Mouse (Mus musculus) embryonic stem cell, embryonic (primary cell): ENCODE data around the gene Pla2g6.

Experiments used
- CTCF ChIA-PET, 4 experiments: fragments of 300-600 bp in 2 of 4; fragments of 350-600 bp in 2 of 4; sonication (Branson Sonifier 250); formaldehyde crosslinking; loops; one replicate each; lab custom pipeline; 2022; ENCODE audit warnings: inconsistent platforms in 2 of 4; lab: Charles Lee
- POLR2A ChIA-PET, 4 experiments: fragments of 300-600 bp in 2 of 4; fragments of 350-600 bp in 2 of 4; sonication (Branson Sonifier 250); formaldehyde crosslinking; loops; one replicate each; lab custom pipeline; 2022; ENCODE audit warnings: antibody characterized with exemption in 4 of 4, inconsistent platforms in 1 of 4; lab: Charles Lee

Pla2g6 gene

GRCm38 (mm10) chr15:79357036-79357911, 29.1 kb upstream of the Pla2g6 start:
- ChIA-PET CTCF (interaction anchor here in 1 of 4 experiments (0.7 to 1.4 kb wide), 6 partner anchors 24 to 209 kb away, joined by 3 to 6 read pairs (median 4); no protein-coding TSS in a partner anchor), POLR2A (interaction anchor here (0.5 to 4.2 kb wide), 46 partner anchors 8 to 898 kb away, joined by 3 to 30 read pairs (median 4); partner anchors contain the start of genes Ddx17 (in 2 of the 4), Maff (in 2 of the 4), Atf4 (in 1 of the 4) and Dmc1 (in 1 of the 4))

GRCm38 (mm10) chr15:79356481-79356880, 28.3 kb upstream of the Pla2g6 start:
- ChIA-PET CTCF (interaction anchor here in 1 of 4 experiments (1.0 kb wide), 1 partner anchor 114 kb away, joined by 3 read pairs; no protein-coding TSS in a partner anchor), POLR2A (interaction anchor here in 3 of 4 experiments (0.5 to 4.2 kb wide), 25 partner anchors 9 to 190 kb away, joined by 3 to 30 read pairs (median 4); partner anchors contain the start of genes Ddx17 (in 2 of the 3) and Maff (in 1 of the 3))

GRCm38 (mm10) chr15:79354619-79355018, 26.4 kb upstream of the Pla2g6 start:
- CTCF ChIA-PET, result interaction anchor here in 1 of 4 experiments (0.9 kb wide), 1 partner anchor 100 kb away, joined by 3 read pairs; no protein-coding TSS in a partner anchor
- POLR2A ChIA-PET, result interaction anchor here in 1 of 4 experiments (2.0 kb wide), 1 partner anchor 25 kb away, joined by 5 read pairs; no protein-coding TSS in a partner anchor

GRCm38 (mm10) chr15:79353690-79354305, 25.6 kb upstream of the Pla2g6 start:
- POLR2A ChIA-PET, result interaction anchor here in 3 of 4 experiments (0.5 to 2.0 kb wide), 6 partner anchors 9 to 132 kb away, joined by 3 to 5 read pairs (median 4); no protein-coding TSS in a partner anchor
- CTCF ChIA-PET, result interaction anchor here in 1 of 4 experiments (0.5 kb wide), 1 partner anchor 328 kb away, joined by 3 read pairs; no protein-coding TSS in a partner anchor

- ChIA-PET CTCF (no interaction called here), POLR2A (interaction anchor here in 3 of 4 experiments (0.5 to 2.0 kb wide), 9 partner anchors 11 to 500 kb away, joined by 3 to 8 read pairs (median 4); no protein-coding TSS in a partner anchor)
Observed at GRCm38 (mm10) chr15:79352479-79352878, 24.3 kb upstream of the Pla2g6 start.

GRCm38 (mm10) chr15:79351331-79351767, 23.2 kb upstream of the Pla2g6 start:
- POLR2A ChIA-PET, result interaction anchor here in 3 of 4 experiments (0.5 to 1.9 kb wide), 13 partner anchors 10 to 195 kb away, joined by 3 to 9 read pairs (median 4); partner anchors contain the start of gene Ddx17 (in 1 of the 3)
- CTCF ChIA-PET, result interaction anchor here in 2 of 4 experiments (0.8 to 1.3 kb wide), 4 partner anchors 15 to 81 kb away, joined by 3 to 5 read pairs (median 4); no protein-coding TSS in a partner anchor

GRCm38 (mm10) chr15:79350866-79351265, 22.7 kb upstream of the Pla2g6 start:
- POLR2A ChIA-PET, result interaction anchor here in 3 of 4 experiments (0.5 to 1.9 kb wide), 11 partner anchors 11 to 196 kb away, joined by 3 to 9 read pairs (median 4); partner anchors contain the start of gene Ddx17 (in 1 of the 3)
- CTCF ChIA-PET, result interaction anchor here in 3 of 4 experiments (0.5 to 1.3 kb wide), 5 partner anchors 15 to 123 kb away, joined by 3 to 5 read pairs (median 3); no protein-coding TSS in a partner anchor

GRCm38 (mm10) chr15:79348651-79349050, 20.5 kb upstream of the Pla2g6 start:
- ChIA-PET CTCF (interaction anchor here in 1 of 4 experiments (1.5 to 1.6 kb wide), 2 partner anchors 106 to 121 kb away, joined by 3 to 8 read pairs; no protein-coding TSS in a partner anchor), POLR2A (interaction anchor here in 3 of 4 experiments (0.8 to 3.3 kb wide), 13 partner anchors 9 to 118 kb away, joined by 3 to 45 read pairs (median 5); partner anchors contain the start of gene Pla2g6 (in 1 of the 3))

GRCm38 (mm10) chr15:79347845-79348506, 19.8 kb upstream of the Pla2g6 start:
- ChIA-PET CTCF (interaction anchor here in 2 of 4 experiments (0.8 to 1.6 kb wide), 4 partner anchors 33 to 122 kb away, joined by 3 to 8 read pairs (median 5); no protein-coding TSS in a partner anchor), POLR2A (interaction anchor here in 3 of 4 experiments (0.6 to 3.3 kb wide), 56 partner anchors 8 to 754 kb away, joined by 3 to 45 read pairs (median 4); partner anchors contain the start of genes Pla2g6 (in 3 of the 3), Josd1 (in 2 of the 3), Ddx17 (in 1 of the 3) and Dmc1 (in 1 of the 3))

GRCm38 (mm10) chr15:79347165-79347844, 19.1 kb upstream of the Pla2g6 start:
- ChIA-PET POLR2A (interaction anchor here in 3 of 4 experiments (0.6 to 3.3 kb wide), 59 partner anchors 8 to 754 kb away, joined by 3 to 45 read pairs (median 4); partner anchors contain the start of genes Pla2g6 (in 3 of the 3), Josd1 (in 2 of the 3), Ddx17 (in 1 of the 3) and Dmc1 (in 1 of the 3)), CTCF (interaction anchor here in 3 of 4 experiments (0.6 to 1.6 kb wide), 5 partner anchors 34 to 127 kb away, joined by 3 to 8 read pairs (median 3); no protein-coding TSS in a partner anchor)

- CTCF ChIA-PET, result interaction anchor here in 2 of 4 experiments (0.6 to 0.7 kb wide), 3 partner anchors 196 to 322 kb away, joined by 3 to 10 read pairs (median 4); no protein-coding TSS in a partner anchor
- POLR2A ChIA-PET, result interaction anchor here in 3 of 4 experiments (0.7 to 3.3 kb wide), 17 partner anchors 10 to 259 kb away, joined by 3 to 45 read pairs (median 5); partner anchors contain the start of genes Pla2g6 (in 2 of the 3), Dmc1 (in 1 of the 3) and Kdelr3 (in 1 of the 3)
Observed at GRCm38 (mm10) chr15:79346051-79346793, 18.0 kb upstream of the Pla2g6 start, which contains the start of gene Maff. TSS of gene Maff (plus strand) at chr15:79346621.

- ChIA-PET POLR2A (interaction anchor here in 2 of 4 experiments (2.3 to 2.7 kb wide), 2 partner anchors 14 to 17 kb away, joined by 5 to 10 read pairs; no protein-coding TSS in a partner anchor), CTCF (no interaction called here)
Observed at GRCm38 (mm10) chr15:79344627-79345026, 16.4 kb upstream of the Pla2g6 start.

GRCm38 (mm10) chr15:79342641-79343337, 14.6 kb upstream of the Pla2g6 start:
- ChIA-PET POLR2A (interaction anchor here in 2 of 4 experiments (0.8 to 2.7 kb wide), 4 partner anchors 12 to 32 kb away, joined by 3 to 10 read pairs (median 6); partner anchors contain the start of gene Pla2g6 (in 1 of the 2)), CTCF (interaction anchor here in 2 of 4 experiments (0.8 to 1.0 kb wide), 2 partner anchors 63 to 100 kb away, joined by 3 to 4 read pairs; no protein-coding TSS in a partner anchor)

- ChIA-PET POLR2A (interaction anchor here in 3 of 4 experiments (0.8 to 2.4 kb wide), 10 partner anchors 9 to 19 kb away, joined by 3 to 10 read pairs (median 3); no protein-coding TSS in a partner anchor), CTCF (interaction anchor here in 2 of 4 experiments (0.5 to 0.9 kb wide), 2 partner anchors 9 to 42 kb away, joined by 4 to 13 read pairs; no protein-coding TSS in a partner anchor)
Observed at GRCm38 (mm10) chr15:79338978-79339377, 10.8 kb upstream of the Pla2g6 start.
